Mouse (Mus musculus) myocyte (in vitro differentiated cells): ENCODE results near the gene Slc38a2.

Experiments used
- CEBPB ChIP-seq: IDR thresholded peaks from 2 replicates; pipeline ENCODE4 v1.6.1; 2011; ENCODE audit warnings: mild to moderate bottlenecking, moderate library complexity; ENCODE audit not compliant: poor library complexity, insufficient read depth, severe bottlenecking
- E2F4 ChIP-seq: IDR thresholded peaks from one replicate; pipeline ENCODE4 v1.6.1; 2011; ENCODE audit warnings: mild to moderate bottlenecking, control low read depth, moderate library complexity; ENCODE audit not compliant: insufficient read depth
- MYOG ChIP-seq, 3 experiments: IDR thresholded peaks; one replicate each; pipeline ENCODE4 v1.6.1; 2011; ENCODE audit warnings: control low read depth in 2 of 3, low read depth in 2 of 3, mild to moderate bottlenecking in 2 of 3; ENCODE audit not compliant: insufficient read length in 2 of 3, control insufficient read depth in 1 of 3, insufficient read depth in 1 of 3
- POLR2A ChIP-seq: IDR thresholded peaks from one replicate; pipeline ENCODE4 v1.6.1; 2011; ENCODE audit warnings: low read depth, mild to moderate bottlenecking, control low read depth, moderate library complexity; ENCODE audit not compliant: insufficient read length
- POLR2AphosphoS2 ChIP-seq: IDR thresholded peaks from one replicate; pipeline ENCODE4 v1.6.1; 2011; ENCODE audit warnings: low read depth, control low read depth; ENCODE audit not compliant: insufficient read length
- REST ChIP-seq: IDR thresholded peaks from one replicate; pipeline ENCODE4 v1.6.1; 2011; ENCODE audit warnings: mild to moderate bottlenecking, control low read depth, moderate library complexity; ENCODE audit not compliant: insufficient read depth, insufficient read length
- TCF12 ChIP-seq: IDR thresholded peaks from one replicate; pipeline ENCODE4 v1.6.1; 2011; ENCODE audit warnings: mild to moderate bottlenecking, control low read depth; ENCODE audit not compliant: poor library complexity, insufficient read depth, severe bottlenecking
- TCF3 ChIP-seq: IDR thresholded peaks from one replicate; pipeline ENCODE4 v1.6.1; 2011; ENCODE audit warnings: low read depth, control low read depth; ENCODE audit not compliant: insufficient read length
- USF1 ChIP-seq: IDR thresholded peaks from one replicate; pipeline ENCODE4 v1.6.1; 2011; ENCODE audit warnings: low read depth, mild to moderate bottlenecking, control low read depth, moderate library complexity

DNA sequence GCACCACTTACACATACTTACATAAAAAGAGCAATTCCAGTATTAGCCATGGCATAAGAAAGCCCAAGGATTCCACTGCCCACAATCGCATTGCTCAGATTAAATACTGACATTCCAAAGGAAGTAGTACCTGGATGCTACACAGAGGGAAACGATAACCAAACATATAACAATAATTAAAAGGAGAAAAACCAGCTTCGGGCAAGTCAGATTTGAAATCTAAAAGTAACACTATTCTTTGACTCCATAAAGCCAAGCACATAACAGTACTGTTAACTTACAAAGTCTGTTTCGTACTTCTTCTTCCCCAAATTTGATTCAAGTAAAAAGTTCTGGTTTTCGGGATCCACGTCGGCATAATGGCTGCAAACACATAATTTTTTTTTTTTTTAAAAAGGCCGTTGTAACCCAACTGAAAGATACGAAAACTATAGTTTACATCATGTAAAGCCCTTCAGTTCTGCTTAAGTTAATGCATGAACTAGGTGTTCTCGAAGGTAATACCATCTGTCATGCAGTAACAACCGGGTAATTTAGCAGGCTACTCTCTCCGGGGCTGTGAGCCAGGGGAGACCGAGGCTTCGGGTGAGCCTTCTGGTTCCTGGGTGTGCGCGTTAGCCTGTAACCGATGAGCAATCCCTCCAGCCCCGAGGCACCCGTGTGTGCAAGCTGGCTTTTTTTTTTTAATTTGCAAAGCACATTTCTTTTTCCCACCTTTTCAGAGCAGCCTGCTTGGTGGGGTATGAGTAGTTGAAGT lies 1.5 kb downstream of the Slc38a2 start:
- TF ChIP-seq POLR2A, result no peak
- TF ChIP-seq USF1, result no peak
- TF ChIP-seq POLR2AphosphoS2, result no peak
- TF ChIP-seq MYOG (IDR thresholded peaks at IDR 0.05; ENCODE audit: control insufficient read depth in 1 of 3, insufficient read depth in 1 of 3, insufficient read length in 2 of 3, low read depth in 2 of 3), result no peak
- TF ChIP-seq E2F4, result no peak
- no peak for TF ChIP-seq REST
- no peak for TF ChIP-seq CEBPB
- no peak for TF ChIP-seq TCF3
- TF ChIP-seq TCF12, result no peak
